ENCODE assay signal across 8 mouse cellular contexts in the genomic region with DNA sequence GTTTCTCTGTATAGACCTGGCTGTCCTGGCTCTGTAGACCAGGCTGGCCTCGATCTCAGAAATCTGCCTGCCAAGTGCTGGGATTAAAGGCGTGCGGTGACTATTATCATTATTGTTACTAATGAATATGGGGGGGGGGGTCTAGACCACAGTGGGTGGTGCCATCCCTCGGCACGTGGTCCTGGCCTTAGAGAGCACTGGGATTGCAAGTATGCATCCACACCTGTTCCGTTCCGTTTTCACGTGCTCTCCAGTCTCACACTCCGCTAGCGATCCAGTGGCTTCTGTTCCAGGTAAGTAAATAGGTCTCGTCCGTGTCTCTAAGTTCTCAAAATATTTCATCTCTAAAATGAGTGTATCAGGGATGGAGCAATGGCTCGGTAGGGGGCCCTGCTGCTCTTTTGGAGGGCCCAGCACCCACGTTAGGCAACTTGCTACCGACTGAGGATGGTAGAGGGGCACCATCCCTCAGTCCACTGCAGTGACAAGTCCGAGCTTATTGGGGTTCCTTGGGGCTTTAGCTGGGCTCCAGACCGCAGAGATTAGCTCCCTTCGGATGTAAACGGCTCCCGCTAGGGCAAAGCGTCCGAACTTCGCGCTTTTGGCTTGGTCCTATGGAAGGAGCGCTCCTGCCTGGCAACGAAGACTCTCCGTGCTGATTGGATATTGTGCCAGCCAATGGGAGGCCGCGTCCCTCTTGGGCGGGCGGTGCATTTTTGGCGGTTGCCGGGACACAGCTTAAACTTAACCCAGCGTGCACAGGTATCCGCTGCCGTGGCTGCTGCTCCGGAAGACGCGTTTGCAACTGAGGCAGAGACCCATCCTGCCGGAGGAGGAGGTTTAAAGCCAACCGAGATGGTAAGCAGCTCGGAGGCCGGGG. TPM values are rescaled to one million over a fixed set of nuclear protein-coding genes. Genes with fewer than 3 reads are reported as not detected.
A peak's percentile ranks its signal among the peaks of the same experiment; 100 is the strongest.
DNase-seq lines count a peak whose midpoint lies in the region; ATAC-seq and TF ChIP-seq lines count a peak whose summit lies in the region.

Gene Mns1, plus strand, starts transcription at position 190 of the 880 bp plus-strand sequence.

- peak in 1 of 2 experiments; percentile 56; a peak in 2 of 4 replicates for TF ChIP-seq CTCF in CH12.LX (conservative IDR thresholded peaks at IDR 0.05 in 1 of 2, IDR thresholded peaks at IDR 0.05 in 1 of 2; ENCODE audit: low read depth in 2 of 2, low read length in 2 of 2)

- peak; percentile 88 for TF ChIP-seq POLR2A in CH12.LX (IDR thresholded peaks at IDR 0.05; ENCODE audit: low read depth, low read length)

- H3K27ac ChIP-seq in CH12.LX (ENCODE audit: insufficient read depth, low read depth), result no peak within 1 kb of the TSS
- H3K27ac ChIP-seq in forebrain, embryonic 11.5 days (ENCODE audit: low read depth, low read length), result peak within 1 kb of the TSS; percentile 25; the same call in 1 of the 2 replicates
- peak within 1 kb of the TSS; percentile 29; the same call in 1 of the 2 replicates for H3K27ac ChIP-seq in heart, embryonic 16.5 days (ENCODE audit: low read length)
- peak within 1 kb of the TSS; percentile 98 for H3K27ac ChIP-seq in liver, embryonic 15.5 days (replicated peaks)
- H3K27ac ChIP-seq in neural tube, embryonic 12.5 days, result no peak within 1 kb of the TSS

- TF ChIP-seq EP300 in CH12.LX (IDR thresholded peaks at IDR 0.05; ENCODE audit: low read length), result no peak

- ATAC-seq in forebrain, embryonic 11.5 days (replicated peaks; ENCODE audit: low FRiP score), result peak; percentile 99
- peak; percentile 99 for ATAC-seq in heart, embryonic 16.5 days (replicated peaks; ENCODE audit: extremely low read depth, insufficient read depth, low FRiP score)
- peak; percentile 92 for ATAC-seq in liver, embryonic 15.5 days (ENCODE audit: insufficient read depth)
- peak; percentile 97 for ATAC-seq in neural tube, embryonic 12.5 days (ENCODE audit: low FRiP score, low read depth)

- H3K36me3 ChIP-seq in CH12.LX (replicated peaks in 1 of 2; ENCODE audit: control insufficient read depth in 1 of 2, insufficient read depth in 1 of 2, low read length in 1 of 2), result peaks cover 3 to 21% of the 10 kb centered on the region in 2 experiments
- no peaks in the 10 kb centered on the region for H3K36me3 ChIP-seq in forebrain, embryonic 11.5 days (ENCODE audit: control insufficient read depth, insufficient read depth, low read length)
- H3K36me3 ChIP-seq in heart, embryonic 16.5 days (ENCODE audit: control insufficient read depth, insufficient read depth), result no peaks in the 10 kb centered on the region
- peaks cover 4% of the 10 kb centered on the region for H3K36me3 ChIP-seq in liver, embryonic 15.5 days (replicated peaks)
- H3K36me3 ChIP-seq in neural tube, embryonic 12.5 days, result no peaks in the 10 kb centered on the region

- peaks cover 23% of the 10 kb centered on the region for H3K79me2 ChIP-seq in CH12.LX (replicated peaks; ENCODE audit: control insufficient read depth, extremely low read depth, insufficient read depth, poor library complexity, severe bottlenecking)

- TF ChIP-seq RAD21 in CH12.LX (IDR thresholded peaks at IDR 0.05; ENCODE audit: low read depth, low read length), result no peak; the same call in 1 of the 2 replicates

- in situ Hi-C loops in CH12.LX (cut with MboI; ENCODE audit: low pct_ligation_motif_present, low pct_unique_long_range_greater_than_20kb, low sequenced_read_pairs), result no loop called here

- no peaks in the 10 kb centered on the region for H3K27me3 ChIP-seq in CH12.LX (replicated peaks)
- no peaks in the 10 kb centered on the region for H3K27me3 ChIP-seq in forebrain, embryonic 11.5 days (ENCODE audit: control insufficient read depth, insufficient read depth, low read length)
- no peaks in the 10 kb centered on the region for H3K27me3 ChIP-seq in heart, embryonic 16.5 days (ENCODE audit: control insufficient read depth, insufficient read depth, low read length)
- no peaks in the 10 kb centered on the region for H3K27me3 ChIP-seq in liver, embryonic 15.5 days
- H3K27me3 ChIP-seq in neural tube, embryonic 12.5 days (replicated peaks), result no peaks in the 10 kb centered on the region

- peaks cover 3 to 51% of the 10 kb centered on the region in 2 experiments; a peak in 3 of 4 replicates for H3K4me1 ChIP-seq in CH12.LX (ENCODE audit: control insufficient read depth in 1 of 2, insufficient read depth in 2 of 2)
- peaks cover 4% of the 10 kb centered on the region; the same call in 1 of the 2 replicates for H3K4me1 ChIP-seq in forebrain, embryonic 11.5 days (replicated peaks; ENCODE audit: control insufficient read depth, insufficient read depth, low read length)
- H3K4me1 ChIP-seq in heart, embryonic 16.5 days (ENCODE audit: control insufficient read depth, insufficient read depth, low read length), result peaks cover 6% of the 10 kb centered on the region
- peaks cover 55% of the 10 kb centered on the region for H3K4me1 ChIP-seq in liver, embryonic 15.5 days (replicated peaks)
- peaks cover 12% of the 10 kb centered on the region for H3K4me1 ChIP-seq in neural tube, embryonic 12.5 days

- DNase-seq in CH12.LX (ENCODE audit: extremely low read depth), result peak; percentile 96
- peak; percentile 93 for DNase-seq in c-Kit-positive CD71-positive TER-119-negative erythroid progenitor cells, embryonic 14.5 days (ENCODE audit: low read depth)
- DNase-seq in forebrain, embryonic 11.5 days (ENCODE audit: low spot score), result peak; percentile 97
- peak; percentile 94 to 95 for DNase-seq in kidney, postnatal 36 days
- DNase-seq in telencephalon, adult 2 months (ENCODE audit: low read depth, low spot score), result peak; percentile 78

- WGBS in forebrain, embryonic 11.5 days, result under 1% methylated on average over 43 of the region's 43 CpGs
- 2% methylated on average over 43 of the region's 43 CpGs for WGBS in heart, embryonic 16.5 days
- WGBS in liver, embryonic 15.5 days (ENCODE audit: insufficient replicate concordance), result 2% methylated on average over 43 of the region's 43 CpGs
- 2% methylated on average over 43 of the region's 43 CpGs for WGBS in neural tube, embryonic 12.5 days

- H3K4me2 ChIP-seq in CH12.LX (ENCODE audit: insufficient read depth, low read depth, poor library complexity, severe bottlenecking), result peak within 1 kb of the TSS; percentile 98
- H3K4me2 ChIP-seq in forebrain, embryonic 11.5 days (ENCODE audit: low read depth, low read length, severe bottlenecking), result peak within 1 kb of the TSS; percentile 46
- peak within 1 kb of the TSS; percentile 99 for H3K4me2 ChIP-seq in heart, embryonic 16.5 days (ENCODE audit: low read depth, low read length)
- peak within 1 kb of the TSS; percentile 98 for H3K4me2 ChIP-seq in liver, embryonic 15.5 days
- peak within 1 kb of the TSS; percentile 90 for H3K4me2 ChIP-seq in neural tube, embryonic 12.5 days (replicated peaks)

- dilution Hi-C loops in CH12.LX (cut with MboI; ENCODE audit: extremely low pct_ligation_motif_present, extremely low pct_unique_long_range_greater_than_20kb, low sequenced_read_pairs), result no loop called here

- peak within 1 kb of the TSS; percentile 67 for H3K9ac ChIP-seq in CH12.LX (ENCODE audit: insufficient read depth, low read depth)
- peak within 1 kb of the TSS; percentile 66 for H3K9ac ChIP-seq in forebrain, embryonic 11.5 days (ENCODE audit: low read length)
- peak within 1 kb of the TSS; percentile 74 for H3K9ac ChIP-seq in heart, embryonic 16.5 days (ENCODE audit: low read length)
- peak within 1 kb of the TSS; percentile 76 for H3K9ac ChIP-seq in liver, embryonic 15.5 days
- H3K9ac ChIP-seq in neural tube, embryonic 12.5 days, result peak within 1 kb of the TSS; percentile 49; the same call in 1 of the 2 replicates

- no peaks in the 10 kb centered on the region for H3K9me3 ChIP-seq in CH12.LX (replicated peaks; ENCODE audit: low read length)
- H3K9me3 ChIP-seq in forebrain, embryonic 11.5 days (ENCODE audit: control insufficient read depth, low read length), result no peaks in the 10 kb centered on the region
- no peaks in the 10 kb centered on the region for H3K9me3 ChIP-seq in heart, embryonic 16.5 days (replicated peaks; ENCODE audit: control insufficient read depth, low read length)
- H3K9me3 ChIP-seq in liver, embryonic 15.5 days (replicated peaks), result no peaks in the 10 kb centered on the region
- H3K9me3 ChIP-seq in neural tube, embryonic 12.5 days, result no peaks in the 10 kb centered on the region

- peak within 1 kb of the TSS; percentile 70 to 78 (median 70) for H3K4me3 ChIP-seq in CH12.LX (replicated peaks in 1 of 3; ENCODE audit: low read depth in 2 of 3, low read length in 2 of 3, poor library complexity in 1 of 3)
- H3K4me3 ChIP-seq in forebrain, embryonic 11.5 days (ENCODE audit: low read depth, low read length), result peak within 1 kb of the TSS; percentile 56
- H3K4me3 ChIP-seq in heart, embryonic 16.5 days (ENCODE audit: low read length), result peak within 1 kb of the TSS; percentile 73
- H3K4me3 ChIP-seq in liver, embryonic 15.5 days (replicated peaks), result peak within 1 kb of the TSS; percentile 76
- H3K4me3 ChIP-seq in neural tube, embryonic 12.5 days, result peak within 1 kb of the TSS; percentile 60

TF ChIP-seq in CH12.LX, 34 proteins besides CTCF, POLR2A, EP300 and RAD21 (continues in another document):
- no peak for TF ChIP-seq ZC3H11A (IDR thresholded peaks at IDR 0.05; ENCODE audit: low read depth, low read length)
- peak; percentile 56 for TF ChIP-seq HCFC1 (IDR thresholded peaks at IDR 0.05; ENCODE audit: low read depth, low read length)
- peak; percentile 16; the same call in 1 of the 2 replicates for TF ChIP-seq ETS1 (conservative IDR thresholded peaks at IDR 0.05; ENCODE audit: low read depth, low read length)
- TF ChIP-seq CHD1 (IDR thresholded peaks at IDR 0.05; ENCODE audit: low read depth, low read length), result no peak
- no peak for TF ChIP-seq KAT2A (IDR thresholded peaks at IDR 0.05; ENCODE audit: insufficient replicate concordance, low read length)
- peak; percentile 85 for TF ChIP-seq ZMIZ1 (IDR thresholded peaks at IDR 0.05; ENCODE audit: low read depth, low read length)
- TF ChIP-seq MEF2A (IDR thresholded peaks at IDR 0.05; ENCODE audit: borderline replicate concordance, low read depth, low read length), result no peak; the same call in 1 of the 2 replicates
- TF ChIP-seq JUND (conservative IDR thresholded peaks at IDR 0.05; ENCODE audit: low read depth, low read length), result no peak
- no peak for TF ChIP-seq MAFK (IDR thresholded peaks at IDR 0.05; ENCODE audit: insufficient replicate concordance, low read length)
- 0 out of 2 replicates have a peak, but pooled peaks have one; percentile 19 for TF ChIP-seq RCOR1 (conservative IDR thresholded peaks at IDR 0.05; ENCODE audit: low read depth, low read length)
- TF ChIP-seq JUN (IDR thresholded peaks at IDR 0.05; ENCODE audit: insufficient read depth, low read depth, low read length), result no peak

RNA-seq across cellular contexts. Expression of gene Mns1, which starts in this region (rescaled TPM):
- total RNA-seq in CH12.LX (2012; rRNA removed) (19.4 and 32.2 TPM in 2 replicates), CH12.LX (2014; rRNA removed) (16.7 and 19.8 TPM in 2 replicates)
- polyA plus RNA-seq in CH12.LX (2012; ENCODE audit: insufficient read length, low read depth), result 66.0 and 87.7 TPM in 2 replicates
- 48.6 and 51.7 TPM in 2 replicates for polyA plus RNA-seq in forebrain, embryonic 11.5 days (2014; fragmentation: Nextera tagmentation; extraction: Ambion mirVana)
- polyA plus RNA-seq in heart, embryonic 16.5 days (2015; fragmentation: Nextera tagmentation; extraction: Ambion mirVana), result 13.8 and 25.2 TPM in 2 replicates
- 78.9 and 85.1 TPM in 2 replicates for polyA plus RNA-seq in liver, embryonic 15.5 days (2015; fragmentation: Nextera tagmentation; extraction: Ambion mirVana)
- polyA plus RNA-seq in neural tube, embryonic 12.5 days (2016; fragmentation: Nextera tagmentation; extraction: Ambion mirVana), result 27.0 and 28.6 TPM in 2 replicates

Comparison
In these comparisons a context has a peak if more than half of its experiments do, and no peak if none do; other contexts are left out.
1. H3K27ac ChIP-seq: peak in forebrain, embryonic 11.5 days (single experiment), heart, embryonic 16.5 days (single experiment) and liver, embryonic 15.5 days (single experiment); none in CH12.LX (single experiment) and neural tube, embryonic 12.5 days (single experiment).
2. H3K4me2 ChIP-seq: peak in every context shown above with its lines; median percentile 99 in heart, embryonic 16.5 days; 98 in CH12.LX; 98 in liver, embryonic 15.5 days; 90 in neural tube, embryonic 12.5 days; 46 in forebrain, embryonic 11.5 days.
3. Peak in every context shown above with its lines, with median percentiles within 50 percentile points of each other: DNase-seq, H3K4me3 ChIP-seq, H3K9ac ChIP-seq and ATAC-seq.